Mouse (Mus musculus) spleen, adult 2 months (tissue): ENCODE measurements around the gene Nyap1.

Experiments used
- CTCF ChIP-seq: fragments of 200-500 bp; IDR thresholded peaks from 2 replicates; pipeline ENCODE4 v1.5.1; 2011; ENCODE audit warnings: mild to moderate bottlenecking, inconsistent platforms; ENCODE audit not compliant: insufficient read depth, insufficient read length, insufficient replicate concordance; ENCODE audit errors: extremely low read depth
- POLR2A ChIP-seq: fragments of 200-500 bp; IDR thresholded peaks from 2 replicates; pipeline ENCODE4 v1.6.1; 2011; ENCODE audit warnings: low read depth, low read length, inconsistent platforms

DNA sequence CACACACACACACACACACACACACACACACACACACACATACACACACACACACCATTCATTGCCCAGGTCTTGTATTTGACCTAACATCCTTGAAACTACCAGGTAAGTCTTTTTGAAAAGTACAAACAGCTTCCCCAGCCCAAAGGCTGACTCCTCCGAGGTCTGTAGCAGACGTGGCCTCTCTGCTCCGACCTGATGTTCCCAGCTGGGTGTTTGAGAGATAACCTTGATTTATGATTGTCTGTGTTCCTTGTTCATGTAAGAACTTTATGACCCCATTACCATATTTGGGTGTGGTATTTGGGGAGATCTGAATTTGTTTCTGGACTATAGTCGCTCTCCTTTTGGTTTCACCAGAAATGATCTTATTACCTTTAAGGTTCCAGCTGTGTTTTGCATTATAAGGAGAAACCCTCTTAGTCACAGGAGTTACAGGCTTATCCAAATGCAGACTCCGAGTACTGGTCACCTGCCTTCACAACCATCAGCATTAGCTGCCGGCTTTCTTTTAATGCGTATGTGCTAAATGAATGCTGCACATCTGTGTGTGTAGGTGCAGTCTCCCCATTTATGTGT is 35.9 kb upstream of the Nyap1 start:
- TF ChIP-seq POLR2A (no peak), CTCF (no peak)
